In the genomic region with DNA sequence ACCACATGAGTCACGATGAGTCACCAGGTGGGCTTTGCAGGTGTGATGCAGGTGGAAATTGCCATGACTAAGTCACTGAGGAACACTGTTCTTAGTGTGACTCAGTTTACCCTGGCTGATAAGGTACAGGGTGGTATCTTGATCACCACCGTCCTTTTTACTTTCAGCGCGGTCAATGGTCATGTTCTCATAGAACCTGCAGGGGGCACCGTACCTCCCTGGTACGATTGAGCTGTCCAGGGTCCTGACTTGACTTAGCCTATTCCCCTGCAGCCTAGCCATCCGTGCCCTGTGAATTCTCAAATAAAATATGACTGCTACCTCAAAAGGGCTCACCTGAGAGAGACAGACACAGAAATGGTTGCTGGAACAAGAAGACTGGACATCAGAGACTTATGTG, we compare ENCODE assay signal across 9 mouse cellular contexts. TPM values are rescaled to one million over a fixed set of nuclear protein-coding genes. Genes with fewer than 3 reads are reported as not detected.
A peak's percentile ranks its signal among the peaks of the same experiment; 100 is the strongest.
DNase-seq lines count a peak whose midpoint lies in the region; ATAC-seq and TF ChIP-seq lines count a peak whose summit lies in the region.
"Had no signal": no experiment of that assay in that cellular context is flagged by ENCODE, and none has a peak within 500 bp of the region (broad histone marks: within the 10 kb centered on the region; RNA-seq: fewer than 3 reads in every experiment).

No protein-coding gene starts in this region.

- H3K4me3 ChIP-seq in hindbrain, postnatal 0 days (ENCODE audit: low read length): no peak overlapping the region
- H3K4me3 ChIP-seq: liver, embryonic 15.5 days had no signal

- DNase-seq in gastrocnemius, postnatal 10 days: peak; percentile 61
- no peak for DNase-seq in gastrocnemius, postnatal 36 days
- DNase-seq in 416B (ENCODE audit: low read depth): peak; percentile 69
- peak; percentile 21 for DNase-seq in adrenal gland, adult 2 months
- DNase-seq in hindbrain, postnatal 0 days (ENCODE audit: low spot score): peak; percentile 78
- peak; percentile 58 for DNase-seq in lung, postnatal 36 days
- DNase-seq in layer of hippocampus, adult 9-10 months (ENCODE audit: low spot score): no peak
- DNase-seq in spleen, adult 12 weeks (ENCODE audit: low spot score): no peak

- no peak overlapping the region for H3K9ac ChIP-seq in hindbrain, postnatal 0 days (replicated peaks; ENCODE audit: low read length)
- H3K9ac ChIP-seq: liver, embryonic 15.5 days had no signal

- no peak; the same call in 1 of the 2 replicates for ATAC-seq in hindbrain, postnatal 0 days

- H3K4me2 ChIP-seq in hindbrain, postnatal 0 days (ENCODE audit: low read depth, low read length): no peak overlapping the region
- H3K4me2 ChIP-seq: liver, embryonic 15.5 days had no signal

- no peak overlapping the region for H3K27ac ChIP-seq in hindbrain, postnatal 0 days
- H3K27ac ChIP-seq: liver, embryonic 15.5 days had no signal

- H3K27me3 ChIP-seq in hindbrain, postnatal 0 days (ENCODE audit: insufficient read depth, low read length): peaks cover 11% of the 10 kb centered on the region; the same call in 1 of the 2 replicates

- H3K36me3 ChIP-seq in hindbrain, postnatal 0 days (ENCODE audit: insufficient read depth, low read length): no peaks in the 10 kb centered on the region
- H3K36me3 ChIP-seq: liver, embryonic 15.5 days had no signal

- peaks cover 9% of the 10 kb centered on the region; the same call in 1 of the 2 replicates for H3K4me1 ChIP-seq in hindbrain, postnatal 0 days (ENCODE audit: insufficient read depth, low read length)
- H3K4me1 ChIP-seq: liver, embryonic 15.5 days had no signal

- no peaks in the 10 kb centered on the region for H3K9me3 ChIP-seq in hindbrain, postnatal 0 days (ENCODE audit: low read length)
- H3K9me3 ChIP-seq: liver, embryonic 15.5 days had no signal

- peak; percentile 80 for TF ChIP-seq CTCF in hindbrain, postnatal 0 days (IDR thresholded peaks at IDR 0.05; ENCODE audit: low read depth)

- intact Hi-C loops in gastrocnemius, postnatal 36 days (cut with DNase I): loop anchor here (5.0 kb wide), 2 partner anchors 75 to 165 kb away; no protein-coding TSS in a partner anchor

- WGBS in hindbrain, postnatal 0 days: 14% methylated on average over 7 of the region's 7 CpGs

RNA-seq across cellular contexts. Expression of a gene that starts 8.4 kb away (rescaled TPM):
- 10 to 100 TPM; 23.3 to 23.8 TPM for total RNA-seq in gastrocnemius, postnatal 10 days (2021)
- total RNA-seq in gastrocnemius, postnatal 36 days (2021): 10 to 100 TPM in 1 of 2 experiments, 1 to 10 TPM in 1; 8.9 to 13.5 TPM
- 10 to 100 TPM; 57.5 to 79.1 TPM for total RNA-seq in adrenal gland, adult 2 months (2021)
- 94.7 and 109 TPM in 2 replicates for polyA plus RNA-seq in adrenal gland, adult 2 months (2012; rRNA removed)
- 49.6 and 55.4 TPM in 2 replicates for total RNA-seq in hindbrain, postnatal 0 days (2014; rRNA removed)
- 48.4 and 49.9 TPM in 2 replicates for polyA plus RNA-seq in hindbrain, postnatal 0 days (2015; fragmentation: Nextera tagmentation; extraction: Ambion mirVana)

RNA-seq across cellular contexts. Expression of a gene that starts 14.2 kb away (rescaled TPM):
- 10 to 100 TPM; 22.7 to 23.9 TPM for total RNA-seq in gastrocnemius, postnatal 10 days (2021)
- total RNA-seq in gastrocnemius, postnatal 36 days (2021): 10 to 100 TPM in 1 of 2 experiments, 1 to 10 TPM in 1; 7.8 to 12.1 TPM
- total RNA-seq in adrenal gland, adult 2 months (2021): 10 to 100 TPM; 49.0 to 62.2 TPM
- 195 and 204 TPM in 2 replicates for polyA plus RNA-seq in adrenal gland, adult 2 months (2012; rRNA removed)
- total RNA-seq in hindbrain, postnatal 0 days (2014; rRNA removed): 71.8 and 90.1 TPM in 2 replicates
- polyA plus RNA-seq in hindbrain, postnatal 0 days (2015; fragmentation: Nextera tagmentation; extraction: Ambion mirVana): 47.1 and 48.3 TPM in 2 replicates

RNA-seq across cellular contexts. Expression of a gene that starts 21.0 kb away (rescaled TPM):
- total RNA-seq in gastrocnemius, postnatal 10 days (2021): 10 to 100 TPM; 22.0 to 23.2 TPM
- 10 to 100 TPM in 1 of 2 experiments, 1 to 10 TPM in 1; 9.9 to 13.7 TPM for total RNA-seq in gastrocnemius, postnatal 36 days (2021)
- total RNA-seq in adrenal gland, adult 2 months (2021): 10 to 100 TPM; 62.5 to 82.8 TPM
- 95.5 and 110 TPM in 2 replicates for polyA plus RNA-seq in adrenal gland, adult 2 months (2012; rRNA removed)
- total RNA-seq in hindbrain, postnatal 0 days (2014; rRNA removed): 65.5 and 72.0 TPM in 2 replicates
- 75.8 and 79.7 TPM in 2 replicates for polyA plus RNA-seq in hindbrain, postnatal 0 days (2015; fragmentation: Nextera tagmentation; extraction: Ambion mirVana)

RNA-seq across cellular contexts. Expression of a gene that starts 49.6 kb away (rescaled TPM):
- under 1 TPM in 1 of 2 experiments, not detected in 1; 0.05 TPM for total RNA-seq in gastrocnemius, postnatal 10 days (2021)
- total RNA-seq in gastrocnemius, postnatal 36 days (2021): not detected
- total RNA-seq in adrenal gland, adult 2 months (2021): under 1 TPM; 0.12 to 0.55 TPM
- polyA plus RNA-seq in adrenal gland, adult 2 months (2012; rRNA removed): 0.48 and 0.49 TPM in 2 replicates
- 52.9 and 59.3 TPM in 2 replicates for total RNA-seq in hindbrain, postnatal 0 days (2014; rRNA removed)
- 13.3 and 14.2 TPM in 2 replicates for polyA plus RNA-seq in hindbrain, postnatal 0 days (2015; fragmentation: Nextera tagmentation; extraction: Ambion mirVana)

Comparison
In these comparisons a context has a peak if more than half of its experiments do, and no peak if none do; other contexts are left out.
1. DNase-seq: peak in gastrocnemius, postnatal 10 days (single experiment), 416B (single experiment), adrenal gland, adult 2 months (single experiment), hindbrain, postnatal 0 days (single experiment) and lung, postnatal 36 days (single experiment); none in gastrocnemius, postnatal 36 days (0 of 2), layer of hippocampus, adult 9-10 months (single experiment) and spleen, adult 12 weeks (single experiment).